Mouse (Mus musculus) forebrain, embryonic 11.5 days (tissue): ENCODE measurements at regions not wholly inside any gene's neighbourhood (a gene's known extent, or its start where the extent isn't known, plus 50 kb on each side); places are given as distances from the start of the nearest gene placed in this dataset.
"Not testable (repeated sequence)": the region's sequence is repeated elsewhere in the genome, so short reads cannot be mapped to it uniquely, and the experiment has no call there.

ENCODE experiments used
- ATAC-seq: fragments of 200-750 bp; cut with Nextera tagmentation; replicated peaks from 2 replicates; pipeline ENCODE4 v1.8.0; 2017; ENCODE audit warnings: moderate TSS enrichment; ENCODE audit not compliant: low FRiP score
- DNase-seq: peaks from one replicate; pipeline ENCODE4 v3.0.0-alpha.2; 2017; ENCODE audit warnings: low spot score
- H3K27ac ChIP-seq: fragments of 300-500 bp; sonication (generic); 2 replicates; pipeline ENCODE4 v1.5.1; 2014; ENCODE audit warnings: low read depth, low read length
- H3K27me3 ChIP-seq: fragments of 300-500 bp; sonication (generic); 2 replicates; pipeline ENCODE4 v1.6.1; 2014; ENCODE audit warnings: mild to moderate bottlenecking, low read length, mixed read lengths; ENCODE audit not compliant: control insufficient read depth, insufficient read depth
- H3K36me3 ChIP-seq: fragments of 300-500 bp; sonication (generic); 2 replicates; pipeline ENCODE4 v1.6.1; 2014; ENCODE audit warnings: mild to moderate bottlenecking, low read length, moderate library complexity, mixed read lengths; ENCODE audit not compliant: control insufficient read depth, insufficient read depth
- H3K4me1 ChIP-seq: fragments of 300-500 bp; sonication (generic); replicated peaks from 2 replicates; pipeline ENCODE4 v1.6.1; 2014; ENCODE audit warnings: low read length, mixed read lengths; ENCODE audit not compliant: control insufficient read depth, insufficient read depth
- H3K4me2 ChIP-seq: fragments of 300-500 bp; sonication (generic); 2 replicates; pipeline ENCODE4 v1.6.1; 2014; ENCODE audit warnings: low read depth, mild to moderate bottlenecking, low read length, moderate library complexity, mixed read lengths; ENCODE audit not compliant: severe bottlenecking
- H3K4me3 ChIP-seq: fragments of 300-500 bp; sonication (generic); 2 replicates; pipeline ENCODE4 v1.5.1; 2014; ENCODE audit warnings: low read depth, low read length
- H3K9ac ChIP-seq: fragments of 300-500 bp; sonication (generic); 2 replicates; pipeline ENCODE4 v1.6.1; 2014; ENCODE audit warnings: low read length
- H3K9me3 ChIP-seq: fragments of 300-500 bp; sonication (generic); 2 replicates; pipeline ENCODE4 v1.6.1; 2016; ENCODE audit warnings: low read length, mixed read lengths; ENCODE audit not compliant: control insufficient read depth
- WGBS: fragments of 180-500 bp; shearing (Covaris S2); extraction: QIAGEN DNeasy Blood & Tissue Kit; methylation state at CpG from one replicate; pipeline ENCODE4 v1.1.7; 2014; 5-methylcytosine and 5-hydroxymethylcytosine counted together

DNA sequence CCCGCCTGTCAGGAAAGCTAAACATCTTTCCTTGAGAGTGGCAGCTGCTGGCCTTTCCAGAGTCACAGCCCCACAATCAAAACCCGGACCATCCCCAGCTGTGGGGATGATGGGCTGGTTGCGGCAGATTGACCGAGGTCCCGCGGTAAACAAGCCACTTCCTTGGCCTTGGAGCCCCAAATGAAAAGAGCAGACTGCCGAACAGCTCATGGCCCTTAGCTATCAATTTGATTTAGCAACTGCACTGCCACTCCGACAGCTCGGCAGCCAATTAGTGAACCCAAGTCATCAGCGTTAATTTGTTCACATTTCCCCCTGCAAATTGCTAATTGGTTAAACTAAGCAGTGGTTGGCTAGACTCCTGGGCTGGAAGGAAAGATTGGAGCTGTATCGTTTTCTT lies 1155.3 kb downstream of the Sorcs3 start:
- H3K4me2 ChIP-seq, H3K27me3 ChIP-seq, H3K27ac ChIP-seq, H3K4me3 ChIP-seq, H3K9ac ChIP-seq, H3K4me1 ChIP-seq, H3K9me3 ChIP-seq, H3K36me3 ChIP-seq, DNase-seq: not testable (repeated sequence)
- peak; percentile 51 for ATAC-seq
- WGBS = 69% methylated on average over 10 of the region's 11 CpGs

- Histone ChIP-seq H3K4me3 (no peak overlapping the region), H3K27ac (no peak overlapping the region), H3K4me2 (no peak overlapping the region), H3K4me1 (no peaks in the 10 kb centered on the region), H3K27me3 (no peaks in the 10 kb centered on the region), H3K9ac (no peak overlapping the region), H3K9me3 (no peaks in the 10 kb centered on the region), H3K36me3 (no peaks in the 10 kb centered on the region)
- WGBS = 74% methylated on average over 1 of the region's 1 CpGs
- ATAC-seq (no peak), DNase-seq (no peak)
Observed at GRCm38 (mm10) chr19:49372921-49373320, 1167.1 kb downstream of the Sorcs3 start.

- H3K27ac ChIP-seq = no peak overlapping the region
Observed at GRCm38 (mm10) chr19:49374295-49374694, 1168.5 kb downstream of the Sorcs3 start.

GRCm38 (mm10) chr19:49374926-49375325 lies 1169.1 kb downstream of the Sorcs3 start:
- Histone ChIP-seq H3K9ac (no peak overlapping the region), H3K27me3 (no peaks in the 10 kb centered on the region), H3K4me2 (no peak overlapping the region), H3K36me3 (no peaks in the 10 kb centered on the region), H3K9me3 (no peaks in the 10 kb centered on the region), H3K27ac (no peak overlapping the region), H3K4me3 (no peak overlapping the region), H3K4me1 (no peaks in the 10 kb centered on the region)
- WGBS = 86% methylated on average over 3 of the region's 3 CpGs
- ATAC-seq (no peak), DNase-seq (no peak)

More at GRCm38 (mm10) chr19:49374295-49374694, 1168.5 kb downstream of the Sorcs3 start:
- Histone ChIP-seq H3K4me2 (no peak overlapping the region), H3K9ac (no peak overlapping the region), H3K27me3 (no peaks in the 10 kb centered on the region), H3K9me3 (no peaks in the 10 kb centered on the region), H3K4me3 (no peak overlapping the region), H3K36me3 (no peaks in the 10 kb centered on the region), H3K4me1 (no peaks in the 10 kb centered on the region)
- DNase-seq = no peak
- no peak for ATAC-seq
- WGBS = 91% methylated on average over 2 of the region's 2 CpGs

- DNase-seq = no peak
- Histone ChIP-seq H3K4me1 (no peaks in the 10 kb centered on the region), H3K36me3 (no peaks in the 10 kb centered on the region), H3K4me2 (no peak overlapping the region), H3K4me3 (no peak overlapping the region), H3K9ac (no peak overlapping the region), H3K9me3 (no peaks in the 10 kb centered on the region), H3K27me3 (no peaks in the 10 kb centered on the region), H3K27ac (no peak overlapping the region)
- WGBS = 73% methylated on average over 1 of the region's 1 CpGs
- ATAC-seq = no peak
Observed at GRCm38 (mm10) chr19:49375754-49376619, 1170.2 kb downstream of the Sorcs3 start.

DNA sequence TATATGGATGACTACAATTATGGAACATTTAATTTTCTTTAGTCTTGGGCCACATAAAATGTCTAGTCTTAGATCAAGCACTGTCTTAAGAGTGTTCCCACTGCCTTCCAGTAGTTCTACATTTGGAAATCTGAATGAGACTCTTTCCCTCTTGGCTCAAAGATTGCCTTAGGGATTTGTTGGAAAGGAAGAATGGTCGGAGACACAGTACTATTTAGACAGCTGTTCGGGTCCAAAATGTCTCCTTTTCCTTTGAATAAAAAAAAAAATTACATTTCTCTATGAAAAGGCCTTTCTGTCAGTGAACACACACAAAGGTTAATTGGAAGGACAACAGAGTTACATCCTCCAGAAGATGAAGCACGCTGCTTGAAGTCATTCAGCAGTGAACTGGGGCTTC lies 1173.8 kb downstream of the Sorcs3 start:
- Histone ChIP-seq H3K9ac (no peak overlapping the region), H3K9me3 (no peaks in the 10 kb centered on the region), H3K4me1 (no peaks in the 10 kb centered on the region), H3K36me3 (no peaks in the 10 kb centered on the region), H3K27me3 (no peaks in the 10 kb centered on the region), H3K4me3 (no peak overlapping the region), H3K4me2 (no peak overlapping the region), H3K27ac (no peak overlapping the region)
- ATAC-seq (no peak), DNase-seq (no peak)
- 52% methylated on average over 3 of the region's 3 CpGs for WGBS

GRCm38 (mm10) chr19:49396257-49396656 lies 1190.4 kb downstream of the Sorcs3 start:
- Histone ChIP-seq H3K4me3 (no peak overlapping the region), H3K36me3 (no peaks in the 10 kb centered on the region), H3K27ac (no peak overlapping the region), H3K9me3 (no peaks in the 10 kb centered on the region), H3K9ac (no peak overlapping the region), H3K4me1 (no peaks in the 10 kb centered on the region), H3K4me2 (no peak overlapping the region), H3K27me3 (no peaks in the 10 kb centered on the region)
- 90% methylated on average over 2 of the region's 2 CpGs for WGBS
- no peak for DNase-seq
- ATAC-seq = no peak

- ATAC-seq = no peak
- Histone ChIP-seq H3K4me2 (no peak overlapping the region), H3K9me3 (no peaks in the 10 kb centered on the region), H3K36me3 (no peaks in the 10 kb centered on the region), H3K4me3 (no peak overlapping the region), H3K27ac (no peak overlapping the region), H3K4me1 (no peaks in the 10 kb centered on the region), H3K27me3 (no peaks in the 10 kb centered on the region), H3K9ac (no peak overlapping the region)
- DNase-seq = no peak
- 80% methylated on average over 2 of the region's 2 CpGs for WGBS
Observed at GRCm38 (mm10) chr19:49415326-49415725, 1209.5 kb downstream of the Sorcs3 start.
